Comparison of ENCODE assay signal across 8 mouse cellular contexts in genomic region chr11:102818121-102819020, GRCm38 (mm10). TPM values are rescaled to one million over a fixed set of nuclear protein-coding genes. Genes with fewer than 3 reads are reported as not detected.
DNase-seq lines count a peak whose midpoint lies in the region; ATAC-seq and TF ChIP-seq lines count a peak whose summit lies in the region.

No protein-coding gene starts in this region.

- peak overlapping the region; percentile 80 for H3K4me2 ChIP-seq in heart, postnatal 0 days (ENCODE audit: low read depth, low read length)
- peak overlapping the region; percentile 78 for H3K4me2 ChIP-seq in limb, embryonic 14.5 days (replicated peaks; ENCODE audit: low read depth, low read length, severe bottlenecking)

- H3K4me1 ChIP-seq in heart, postnatal 0 days (ENCODE audit: control insufficient read depth, insufficient read depth): peaks cover 30% of the 10 kb centered on the region
- H3K4me1 ChIP-seq in limb, embryonic 14.5 days (ENCODE audit: control insufficient read depth, insufficient read depth, low read length): peaks cover 27% of the 10 kb centered on the region

- H3K9ac ChIP-seq in heart, postnatal 0 days (replicated peaks; ENCODE audit: low read depth, low read length): peak overlapping the region; percentile 96
- peak overlapping the region; percentile 99 for H3K9ac ChIP-seq in limb, embryonic 14.5 days (ENCODE audit: low read depth, low read length, severe bottlenecking)

- TF ChIP-seq CTCF in heart, postnatal 0 days (IDR thresholded peaks at IDR 0.05; ENCODE audit: low read depth): no peak

- no peaks in the 10 kb centered on the region for H3K36me3 ChIP-seq in heart, postnatal 0 days (replicated peaks; ENCODE audit: control insufficient read depth, insufficient read depth, low read length)
- H3K36me3 ChIP-seq in limb, embryonic 14.5 days (ENCODE audit: control insufficient read depth, insufficient read depth, low read length): no peaks in the 10 kb centered on the region

- no peak for TF ChIP-seq POLR2A in limb, embryonic 14.5 days (IDR thresholded peaks at IDR 0.05; ENCODE audit: borderline replicate concordance, extremely low read depth, insufficient read depth, insufficient read length)

- H3K4me3 ChIP-seq in heart, postnatal 0 days (ENCODE audit: low read depth, low read length): peak overlapping the region; percentile 95
- peak overlapping the region; percentile 85 for H3K4me3 ChIP-seq in limb, embryonic 14.5 days (replicated peaks; ENCODE audit: low read length)

- no peaks in the 10 kb centered on the region for H3K27me3 ChIP-seq in heart, postnatal 0 days (ENCODE audit: control insufficient read depth, insufficient read depth, low read length)
- H3K27me3 ChIP-seq in limb, embryonic 14.5 days (ENCODE audit: control insufficient read depth, insufficient read depth, low read length): no peaks in the 10 kb centered on the region

- ATAC-seq in heart, postnatal 0 days (ENCODE audit: insufficient read depth, low read depth): peak; percentile 60
- peak; percentile 39 for ATAC-seq in limb, embryonic 14.5 days (ENCODE audit: low FRiP score, low read depth)

- H3K27ac ChIP-seq in heart, postnatal 0 days (ENCODE audit: low read depth): peak overlapping the region; percentile 98
- H3K27ac ChIP-seq in limb, embryonic 14.5 days (replicated peaks; ENCODE audit: low read depth, low read length): peak overlapping the region; percentile 99

- H3K9me3 ChIP-seq in heart, postnatal 0 days (replicated peaks; ENCODE audit: control insufficient read depth, low read length): no peaks in the 10 kb centered on the region
- no peaks in the 10 kb centered on the region for H3K9me3 ChIP-seq in limb, embryonic 14.5 days (ENCODE audit: control insufficient read depth, low read length)

- no peak for TF ChIP-seq EP300 in heart, postnatal 0 days (IDR thresholded peaks at IDR 0.05; ENCODE audit: low read depth)

- under 1% methylated on average over 65 of the region's 92 CpGs for WGBS in heart, postnatal 0 days
- WGBS in limb, embryonic 14.5 days: under 1% methylated on average over 44 of the region's 92 CpGs

- DNase-seq in right cerebral cortex, postnatal 4 days: peak; percentile 40
- no peak for DNase-seq in right cerebral cortex, postnatal 36 days (ENCODE audit: low spot score in 2 of 2)
- peak; percentile 12 to 15 for DNase-seq in cerebellum, postnatal 36 days
- DNase-seq in heart, postnatal 0 days (ENCODE audit: low spot score): no peak
- DNase-seq in limb, embryonic 14.5 days (ENCODE audit: low spot score): no peak
- DNase-seq in naive thymus-derived CD4-positive, alpha-beta T cell, adult 2 months (ENCODE audit: low read depth): peak; percentile 21
- no peak for DNase-seq in frontal cortex, postnatal 25 days (ENCODE audit: low spot score in 2 of 2)
- DNase-seq in layer of hippocampus, postnatal 36 days: no peak

RNA-seq across cellular contexts. Expression of gene Gjc1, which starts 1.1 kb away (rescaled TPM):
- 19.2 and 29.4 TPM in 2 replicates for total RNA-seq in heart, postnatal 0 days (2014; rRNA removed; ENCODE audit: low replicate concordance)
- polyA plus RNA-seq in heart, postnatal 0 days (2015; fragmentation: Nextera tagmentation; extraction: Ambion mirVana): 41.1 and 42.7 TPM in 2 replicates
- 76.6 and 80.0 TPM in 2 replicates for polyA plus RNA-seq in limb, embryonic 14.5 days (2012; rRNA removed)
- 59.6 and 67.5 TPM in 2 replicates for polyA plus RNA-seq in limb, embryonic 14.5 days (2014; fragmentation: Nextera tagmentation; extraction: Ambion mirVana)
- 1 to 10 TPM; 5.1 TPM for total RNA-seq in layer of hippocampus, postnatal 36 days (2021)

RNA-seq across cellular contexts. Expression of gene Higd1b, which starts 17.3 kb away (rescaled TPM):
- total RNA-seq in heart, postnatal 0 days (2014; rRNA removed; ENCODE audit: low replicate concordance): 4.6 and 38.7 TPM in 2 replicates
- polyA plus RNA-seq in heart, postnatal 0 days (2015; fragmentation: Nextera tagmentation; extraction: Ambion mirVana): 11.7 and 13.2 TPM in 2 replicates
- polyA plus RNA-seq in limb, embryonic 14.5 days (2012; rRNA removed): not detected in 2 replicates
- 0.43 and 0.48 TPM in 2 replicates for polyA plus RNA-seq in limb, embryonic 14.5 days (2014; fragmentation: Nextera tagmentation; extraction: Ambion mirVana)
- 1 to 10 TPM; 2.0 to 4.6 TPM for total RNA-seq in layer of hippocampus, postnatal 36 days (2021)

RNA-seq across cellular contexts. Expression of gene Adam11, which starts 57.1 kb away (rescaled TPM):
- total RNA-seq in heart, postnatal 0 days (2014; rRNA removed; ENCODE audit: low replicate concordance): 7.4 and 13.6 TPM in 2 replicates
- polyA plus RNA-seq in heart, postnatal 0 days (2015; fragmentation: Nextera tagmentation; extraction: Ambion mirVana): 3.2 and 3.4 TPM in 2 replicates
- polyA plus RNA-seq in limb, embryonic 14.5 days (2012; rRNA removed): 21.0 and 23.8 TPM in 2 replicates
- polyA plus RNA-seq in limb, embryonic 14.5 days (2014; fragmentation: Nextera tagmentation; extraction: Ambion mirVana): 5.6 and 8.3 TPM in 2 replicates
- total RNA-seq in layer of hippocampus, postnatal 36 days (2021): 100 to 1,000 TPM; 188 to 201 TPM

Comparison
In these comparisons a context has a peak if more than half of its experiments do, and no peak if none do; other contexts are left out.
1. DNase-seq: peak in right cerebral cortex, postnatal 4 days (single experiment), cerebellum, postnatal 36 days (2 of 2) and naive thymus-derived CD4-positive, alpha-beta T cell, adult 2 months (single experiment); none in right cerebral cortex, postnatal 36 days (0 of 2), heart, postnatal 0 days (single experiment), limb, embryonic 14.5 days (single experiment), frontal cortex, postnatal 25 days (0 of 2) and layer of hippocampus, postnatal 36 days (0 of 2).
2. RNA of gene Adam11, which starts 57.1 kb away (total RNA-seq): 188 to 201 TPM in layer of hippocampus, postnatal 36 days; 7.4 to 13.6 TPM in heart, postnatal 0 days; every median in the first group is over 10 times any median in the second.